Mouse (Mus musculus): ENCODE results near the gene Unc79. TPM values are rescaled to one million over a fixed set of nuclear protein-coding genes. Genes with fewer than 3 reads are reported as not detected.

Unc79 gene
- polyA plus RNA-seq, 1 experiment from 2014 or later, result 0.48 TPM

- Histone ChIP-seq H3K9ac (no peak overlapping the region), H3K4me1 (no peaks in the 10 kb centered on the region), H3K27me3 (replicated peaks) (no peaks in the 10 kb centered on the region), H3K4me3 (replicated peaks) (no peak overlapping the region), H3K9me3 (no peaks in the 10 kb centered on the region), H3K36me3 (no peaks in the 10 kb centered on the region), H3K27ac (no peak overlapping the region), H3K4me2 (no peak overlapping the region)
- no peak for ATAC-seq (ENCODE audit: insufficient read depth, low FRiP score, low read depth)
- 65% methylated on average over 4 of the region's 4 CpGs for WGBS
These were observed 95.8 kb downstream of the Unc79 start for GRCm38 (mm10) chr12:103044422-103044821.

- H3K36me3 ChIP-seq, result no peaks in the 10 kb centered on the region
- H3K27ac ChIP-seq, result no peak overlapping the region
- no peak overlapping the region for H3K9ac ChIP-seq
- no peaks in the 10 kb centered on the region for H3K9me3 ChIP-seq
- no peak overlapping the region for H3K4me3 ChIP-seq (replicated peaks)
- no peak overlapping the region for H3K4me2 ChIP-seq
- H3K4me1 ChIP-seq, result no peaks in the 10 kb centered on the region
- H3K27me3 ChIP-seq (replicated peaks), result no peaks in the 10 kb centered on the region
- 88% methylated on average over 12 of the region's 12 CpGs for whole genome bisulfite sequencing
- ATAC-seq (ENCODE audit: insufficient read depth, low FRiP score, low read depth), result no peak
These were observed 101.2 kb downstream of the Unc79 start for GRCm38 (mm10) chr12:103049865-103050264.

GRCm38 (mm10) chr12:103059321-103060053, 110.8 kb downstream of the Unc79 start:
- no peaks in the 10 kb centered on the region for H3K9me3 ChIP-seq
- no peak for ATAC-seq (ENCODE audit: insufficient read depth, low FRiP score, low read depth)
- WGBS, result 78% methylated on average over 21 of the region's 21 CpGs
- H3K4me2 ChIP-seq, result no peak overlapping the region
- no peak overlapping the region for H3K4me3 ChIP-seq (replicated peaks)
- H3K27ac ChIP-seq, result no peak overlapping the region
- H3K27me3 ChIP-seq (replicated peaks), result no peaks in the 10 kb centered on the region
- no peaks in the 10 kb centered on the region for H3K36me3 ChIP-seq
- H3K9ac ChIP-seq, result no peak overlapping the region
- no peaks in the 10 kb centered on the region for H3K4me1 ChIP-seq

GRCm38 (mm10) chr12:103060791-103061190, 112.1 kb downstream of the Unc79 start:
- ATAC-seq (ENCODE audit: insufficient read depth, low FRiP score, low read depth), result no peak
- Histone ChIP-seq H3K36me3 (no peaks in the 10 kb centered on the region), H3K4me1 (no peaks in the 10 kb centered on the region), H3K27ac (no peak overlapping the region), H3K4me2 (no peak overlapping the region), H3K9ac (no peak overlapping the region), H3K9me3 (no peaks in the 10 kb centered on the region), H3K4me3 (replicated peaks) (no peak overlapping the region), H3K27me3 (replicated peaks) (no peaks in the 10 kb centered on the region)
- WGBS, result 85% methylated on average over 10 of the region's 10 CpGs

GRCm38 (mm10) chr12:103062133-103062532, 113.5 kb downstream of the Unc79 start:
- ATAC-seq (ENCODE audit: insufficient read depth, low FRiP score, low read depth), result no peak

GRCm38 (mm10) chr12:103064944-103065343, 116.3 kb downstream of the Unc79 start:
- 10% methylated on average over 3 of the region's 3 CpGs for WGBS
- ATAC-seq (ENCODE audit: insufficient read depth, low FRiP score, low read depth), result no peak
- Histone ChIP-seq H3K36me3 (no peaks in the 10 kb centered on the region), H3K9me3 (no peaks in the 10 kb centered on the region), H3K4me3 (replicated peaks) (no peak overlapping the region), H3K27me3 (replicated peaks) (no peaks in the 10 kb centered on the region), H3K4me1 (no peaks in the 10 kb centered on the region), H3K27ac (no peak overlapping the region), H3K4me2 (no peak overlapping the region), H3K9ac (no peak overlapping the region)

More at GRCm38 (mm10) chr12:103062133-103062532, 113.5 kb downstream of the Unc79 start:
- H3K4me3 ChIP-seq (replicated peaks), result no peak overlapping the region
- H3K36me3 ChIP-seq, result no peaks in the 10 kb centered on the region
- no peaks in the 10 kb centered on the region for H3K4me1 ChIP-seq
- H3K27me3 ChIP-seq (replicated peaks), result no peaks in the 10 kb centered on the region
- WGBS, result 53% methylated on average over 4 of the region's 4 CpGs
- H3K9me3 ChIP-seq, result no peaks in the 10 kb centered on the region
- no peak overlapping the region for H3K4me2 ChIP-seq
- H3K27ac ChIP-seq, result no peak overlapping the region
- no peak overlapping the region for H3K9ac ChIP-seq

GRCm38 (mm10) chr12:103068161-103068560, 119.5 kb downstream of the Unc79 start:
- 89% methylated on average over 5 of the region's 5 CpGs for WGBS
- Histone ChIP-seq H3K27me3 (replicated peaks) (no peaks in the 10 kb centered on the region), H3K4me2 (no peak overlapping the region), H3K27ac (no peak overlapping the region), H3K9me3 (no peaks in the 10 kb centered on the region), H3K9ac (no peak overlapping the region), H3K36me3 (no peaks in the 10 kb centered on the region), H3K4me1 (no peaks in the 10 kb centered on the region), H3K4me3 (replicated peaks) (no peak overlapping the region)
- no peak for ATAC-seq (ENCODE audit: insufficient read depth, low FRiP score, low read depth)

- H3K9ac ChIP-seq, result no peak overlapping the region
- no peak overlapping the region for H3K4me3 ChIP-seq (replicated peaks)
- WGBS, result 61% methylated on average over 12 of the region's 12 CpGs
- ATAC-seq (ENCODE audit: insufficient read depth, low FRiP score, low read depth), result no peak
- H3K9me3 ChIP-seq, result no peaks in the 10 kb centered on the region
- H3K27me3 ChIP-seq (replicated peaks), result no peaks in the 10 kb centered on the region
- H3K27ac ChIP-seq, result no peak overlapping the region
- no peaks in the 10 kb centered on the region for H3K4me1 ChIP-seq
- no peak overlapping the region for H3K4me2 ChIP-seq
- H3K36me3 ChIP-seq, result no peaks in the 10 kb centered on the region
These were observed 120.9 kb downstream of the Unc79 start for GRCm38 (mm10) chr12:103069565-103069964.

GRCm38 (mm10) chr12:103073953-103074352, 125.3 kb downstream of the Unc79 start:
- no peak overlapping the region for H3K4me3 ChIP-seq (replicated peaks)
- no peaks in the 10 kb centered on the region for H3K4me1 ChIP-seq
- 91% methylated on average over 4 of the region's 4 CpGs for WGBS
- no peak overlapping the region for H3K9ac ChIP-seq
- no peaks in the 10 kb centered on the region for H3K36me3 ChIP-seq
- H3K27ac ChIP-seq, result no peak overlapping the region
- no peak overlapping the region for H3K4me2 ChIP-seq
- H3K9me3 ChIP-seq, result no peaks in the 10 kb centered on the region
- no peak for ATAC-seq (ENCODE audit: insufficient read depth, low FRiP score, low read depth)
- H3K27me3 ChIP-seq (replicated peaks), result no peaks in the 10 kb centered on the region

GRCm38 (mm10) chr12:103078751-103079150, 130.1 kb downstream of the Unc79 start:
- Histone ChIP-seq H3K9ac (no peak overlapping the region), H3K4me2 (no peak overlapping the region), H3K27ac (no peak overlapping the region), H3K9me3 (no peaks in the 10 kb centered on the region), H3K4me1 (no peaks in the 10 kb centered on the region), H3K36me3 (no peaks in the 10 kb centered on the region), H3K4me3 (replicated peaks) (no peak overlapping the region), H3K27me3 (replicated peaks) (no peaks in the 10 kb centered on the region)
- no peak for ATAC-seq (ENCODE audit: insufficient read depth, low FRiP score, low read depth)
- WGBS, result 51% methylated on average over 7 of the region's 7 CpGs

GRCm38 (mm10) chr12:103080055-103080454, 131.4 kb downstream of the Unc79 start:
- no peaks in the 10 kb centered on the region for H3K4me1 ChIP-seq
- no peaks in the 10 kb centered on the region for H3K36me3 ChIP-seq
- H3K9ac ChIP-seq, result no peak overlapping the region
- 63% methylated on average over 3 of the region's 3 CpGs for WGBS
- no peaks in the 10 kb centered on the region for H3K9me3 ChIP-seq
- ATAC-seq (ENCODE audit: insufficient read depth, low FRiP score, low read depth), result no peak
- no peak overlapping the region for H3K4me2 ChIP-seq
- no peak overlapping the region for H3K27ac ChIP-seq
- no peaks in the 10 kb centered on the region for H3K27me3 ChIP-seq (replicated peaks)
- H3K4me3 ChIP-seq (replicated peaks), result no peak overlapping the region

GRCm38 (mm10) chr12:103091831-103092230, 143.2 kb downstream of the Unc79 start:
- Histone ChIP-seq H3K4me1 (no peaks in the 10 kb centered on the region), H3K27me3 (replicated peaks) (no peaks in the 10 kb centered on the region), H3K4me3 (replicated peaks) (no peak overlapping the region), H3K4me2 (no peak overlapping the region), H3K27ac (no peak overlapping the region), H3K36me3 (no peaks in the 10 kb centered on the region), H3K9me3 (no peaks in the 10 kb centered on the region), H3K9ac (no peak overlapping the region)
- ATAC-seq (ENCODE audit: insufficient read depth, low FRiP score, low read depth), result no peak
- WGBS, result 65% methylated on average over 6 of the region's 6 CpGs

GRCm38 (mm10) chr12:103095160-103095559, 146.5 kb downstream of the Unc79 start:
- Histone ChIP-seq H3K27ac (no peak overlapping the region), H3K4me2 (no peak overlapping the region), H3K4me1 (no peaks in the 10 kb centered on the region), H3K27me3 (replicated peaks) (no peaks in the 10 kb centered on the region), H3K9me3 (no peaks in the 10 kb centered on the region), H3K36me3 (no peaks in the 10 kb centered on the region), H3K9ac (no peak overlapping the region), H3K4me3 (replicated peaks) (no peak overlapping the region)
- 55% methylated on average over 5 of the region's 5 CpGs for WGBS
- no peak for ATAC-seq (ENCODE audit: insufficient read depth, low FRiP score, low read depth)
